Mouse (Mus musculus) limb, embryonic 11.5 days (tissue): ENCODE measurements around the gene Otogl. TPM values are rescaled to one million over a fixed set of nuclear protein-coding genes. Genes with fewer than 3 reads are reported as not detected.

Experiments used
- ATAC-seq: fragments of 200-750 bp; cut with Nextera tagmentation; 2 replicates; pipeline ENCODE4 v1.8.0; 2017; ENCODE audit warnings: low read depth; ENCODE audit not compliant: insufficient number of reproducible peaks, low FRiP score, low TSS enrichment
- DNase-seq: peaks from one replicate; pipeline ENCODE4 v3.0.0-alpha.2; 2015; ENCODE audit warnings: low spot score
- H3K27ac ChIP-seq: fragments of 300-500 bp; sonication (generic); replicated peaks from 2 replicates; pipeline ENCODE4 v1.5.1; 2014; ENCODE audit warnings: low read depth, mild to moderate bottlenecking, low read length
- H3K27me3 ChIP-seq: fragments of 300-500 bp; sonication (generic); 2 replicates; pipeline ENCODE4 v1.6.1; 2014; ENCODE audit warnings: mild to moderate bottlenecking, low read length, mixed read lengths; ENCODE audit not compliant: control insufficient read depth, insufficient read depth
- H3K36me3 ChIP-seq: fragments of 300-500 bp; sonication (generic); 2 replicates; pipeline ENCODE4 v1.6.1; 2014; ENCODE audit warnings: mild to moderate bottlenecking, low read length, moderate library complexity, mixed read lengths; ENCODE audit not compliant: control insufficient read depth, insufficient read depth
- H3K4me1 ChIP-seq: fragments of 300-500 bp; sonication (generic); 2 replicates; pipeline ENCODE4 v1.6.1; 2014; ENCODE audit warnings: low read length, mixed read lengths; ENCODE audit not compliant: control insufficient read depth, insufficient read depth
- H3K4me2 ChIP-seq: fragments of 300-500 bp; sonication (generic); 2 replicates; pipeline ENCODE4 v1.6.1; 2014; ENCODE audit warnings: low read depth, mild to moderate bottlenecking, moderate library complexity; ENCODE audit not compliant: severe bottlenecking
- H3K4me3 ChIP-seq: fragments of 300-500 bp; sonication (generic); 2 replicates; pipeline ENCODE4 v1.5.1; 2014; ENCODE audit warnings: low read depth, low read length
- H3K9ac ChIP-seq: fragments of 300-500 bp; sonication (generic); 2 replicates; pipeline ENCODE4 v1.6.1; 2014; ENCODE audit warnings: mild to moderate bottlenecking, low read length
- H3K9me3 ChIP-seq: fragments of 300-500 bp; sonication (generic); 2 replicates; pipeline ENCODE4 v1.6.1; 2016; ENCODE audit warnings: low read length; ENCODE audit not compliant: control insufficient read depth
- WGBS: fragments of 180-500 bp; shearing (Covaris S2); extraction: QIAGEN DNeasy Blood & Tissue Kit; methylation state at CpG from one replicate; pipeline ENCODE4 v1.1.7; 2014; 5-methylcytosine and 5-hydroxymethylcytosine counted together
- polyA plus RNA-seq: library from polyadenylated mRNA; unstranded; fragments of >200 nt; fragmentation: Nextera tagmentation; extraction: Ambion mirVana; gene quantifications from 2 replicates; pipeline ENCODE4 v1.2.1, GENCODE M21; 2014

The Otogl gene
- polyA plus RNA-seq, 1 experiment from 2014 or later: 0.03 TPM

GRCm38 (mm10) chr10:107868904-107869303 is 43.0 kb downstream of the Otogl start:
- ATAC-seq (no peak), DNase-seq (no peak)
- no peak overlapping the region for H3K4me2 ChIP-seq
- H3K27me3 ChIP-seq: no peaks in the 10 kb centered on the region
- no peak overlapping the region for H3K9ac ChIP-seq
- H3K4me1 ChIP-seq: no peaks in the 10 kb centered on the region
- H3K27ac ChIP-seq: no peak overlapping the region
- 90% methylated on average over 8 of the region's 8 CpGs for WGBS
- no peaks in the 10 kb centered on the region for H3K36me3 ChIP-seq
- H3K4me3 ChIP-seq: no peak overlapping the region
- no peaks in the 10 kb centered on the region for H3K9me3 ChIP-seq

- Histone ChIP-seq H3K9ac (no peak overlapping the region), H3K9me3 (no peaks in the 10 kb centered on the region), H3K4me3 (no peak overlapping the region), H3K4me1 (no peaks in the 10 kb centered on the region), H3K36me3 (no peaks in the 10 kb centered on the region), H3K27me3 (no peaks in the 10 kb centered on the region), H3K4me2 (no peak overlapping the region), H3K27ac (no peak overlapping the region)
- no peak for ATAC-seq
- no peak for DNase-seq
- WGBS: 82% methylated on average over 4 of the region's 4 CpGs
Observed at GRCm38 (mm10) chr10:107867414-107867813, 44.5 kb downstream of the Otogl start.

GRCm38 (mm10) chr10:107860235-107860917 is 51.6 kb downstream of the Otogl start:
- no peaks in the 10 kb centered on the region for H3K9me3 ChIP-seq
- H3K36me3 ChIP-seq: no peaks in the 10 kb centered on the region
- H3K27ac ChIP-seq: no peak overlapping the region
- DNase-seq (no peak), ATAC-seq (no peak)
- no peaks in the 10 kb centered on the region for H3K27me3 ChIP-seq
- H3K4me3 ChIP-seq: no peak overlapping the region
- WGBS: 79% methylated on average over 8 of the region's 8 CpGs
- H3K4me2 ChIP-seq: no peak overlapping the region
- H3K9ac ChIP-seq: no peak overlapping the region
- no peaks in the 10 kb centered on the region for H3K4me1 ChIP-seq

GRCm38 (mm10) chr10:107859220-107859619 is 52.7 kb downstream of the Otogl start:
- no peak overlapping the region for H3K4me3 ChIP-seq
- H3K27me3 ChIP-seq: no peaks in the 10 kb centered on the region
- ATAC-seq (no peak), DNase-seq (no peak)
- H3K4me1 ChIP-seq: no peaks in the 10 kb centered on the region
- 85% methylated on average over 3 of the region's 3 CpGs for WGBS
- H3K9me3 ChIP-seq: no peaks in the 10 kb centered on the region
- H3K27ac ChIP-seq: no peak overlapping the region
- no peak overlapping the region for H3K9ac ChIP-seq
- H3K36me3 ChIP-seq: no peaks in the 10 kb centered on the region
- H3K4me2 ChIP-seq: no peak overlapping the region

GRCm38 (mm10) chr10:107858684-107859083 is 53.2 kb downstream of the Otogl start:
- Histone ChIP-seq H3K4me3 (no peak overlapping the region), H3K9ac (no peak overlapping the region), H3K4me1 (no peaks in the 10 kb centered on the region), H3K27ac (no peak overlapping the region), H3K4me2 (no peak overlapping the region), H3K9me3 (no peaks in the 10 kb centered on the region), H3K36me3 (no peaks in the 10 kb centered on the region), H3K27me3 (no peaks in the 10 kb centered on the region)
- DNase-seq (peak; percentile 37), ATAC-seq (no peak)
- WGBS: 37% methylated on average over 7 of the region's 7 CpGs

- Histone ChIP-seq H3K36me3 (no peaks in the 10 kb centered on the region), H3K4me3 (no peak overlapping the region), H3K9ac (no peak overlapping the region), H3K9me3 (no peaks in the 10 kb centered on the region), H3K27me3 (no peaks in the 10 kb centered on the region), H3K27ac (no peak overlapping the region), H3K4me2 (no peak overlapping the region), H3K4me1 (no peaks in the 10 kb centered on the region)
- WGBS: 95% methylated on average over 1 of the region's 1 CpGs
- DNase-seq: no peak
- no peak for ATAC-seq
Observed at GRCm38 (mm10) chr10:107844906-107845305, 67.0 kb downstream of the Otogl start.

- Histone ChIP-seq H3K4me1 (no peaks in the 10 kb centered on the region), H3K9ac (no peak overlapping the region), H3K27me3 (no peaks in the 10 kb centered on the region), H3K4me2 (no peak overlapping the region), H3K9me3 (no peaks in the 10 kb centered on the region), H3K36me3 (no peaks in the 10 kb centered on the region), H3K4me3 (no peak overlapping the region), H3K27ac (no peak overlapping the region)
- DNase-seq (no peak), ATAC-seq (no peak)
- 70% methylated on average over 4 of the region's 4 CpGs for WGBS
Observed at GRCm38 (mm10) chr10:107834452-107835239, 77.3 kb downstream of the Otogl start.

- WGBS: 84% methylated on average over 6 of the region's 6 CpGs
- DNase-seq (no peak), ATAC-seq (no peak)
Observed at GRCm38 (mm10) chr10:107829151-107829550, 82.8 kb downstream of the Otogl start.

More at GRCm38 (mm10) chr10:107829151-107829550, 82.8 kb downstream of the Otogl start:
- Histone ChIP-seq H3K4me1 (no peaks in the 10 kb centered on the region), H3K9ac (no peak overlapping the region), H3K4me3 (no peak overlapping the region), H3K27me3 (no peaks in the 10 kb centered on the region), H3K36me3 (no peaks in the 10 kb centered on the region), H3K27ac (no peak overlapping the region), H3K9me3 (no peaks in the 10 kb centered on the region), H3K4me2 (no peak overlapping the region)
